Mouse (Mus musculus): Measurements from ENCODE around the gene Fam213a. TPM values are rescaled to one million over a fixed set of nuclear protein-coding genes. Genes with fewer than 3 reads are reported as not detected.

Fam213a gene
- total RNA-seq, 2 experiments from 2014 or later = 8.4 to 9.7 TPM

- DNase-seq = no peak
- intact Hi-C loops (cut with DNase I; ENCODE audit: low total_unique reads) = no loop called here
Observed at GRCm38 (mm10) chr14:41006899-41007298, 6.7 kb downstream of the Fam213a start.

GRCm38 (mm10) chr14:41006263-41006662 lies 7.3 kb downstream of the Fam213a start:
- no peak for DNase-seq
- intact Hi-C loops (cut with DNase I; ENCODE audit: low total_unique reads) = no loop called here

- intact Hi-C loops (cut with DNase I; ENCODE audit: low total_unique reads) = no loop called here
Observed at GRCm38 (mm10) chr14:41005716-41006115, 7.9 kb downstream of the Fam213a start.

GRCm38 (mm10) chr14:41004201-41005141 lies 9.1 kb downstream of the Fam213a start:
- intact Hi-C loops (cut with DNase I; ENCODE audit: low total_unique reads) = no loop called here
- peak; percentile 54 for DNase-seq

More at GRCm38 (mm10) chr14:41005716-41006115, 7.9 kb downstream of the Fam213a start:
- DNase-seq = no peak

- DNase-seq = no peak
- intact Hi-C loops (cut with DNase I; ENCODE audit: low total_unique reads) = no loop called here
Observed at GRCm38 (mm10) chr14:41001576-41001975, 12.0 kb downstream of the Fam213a start.

GRCm38 (mm10) chr14:41000801-41001200 lies 12.8 kb downstream of the Fam213a start:
- no peak for DNase-seq
- intact Hi-C loops (cut with DNase I; ENCODE audit: low total_unique reads) = no loop called here

GRCm38 (mm10) chr14:40999904-41000645 lies 13.5 kb downstream of the Fam213a start:
- intact Hi-C loops (cut with DNase I; ENCODE audit: low total_unique reads) = no loop called here
- DNase-seq = no peak

GRCm38 (mm10) chr14:40996171-40996570 lies 17.4 kb downstream of the Fam213a start:
- intact Hi-C loops (cut with DNase I; ENCODE audit: low total_unique reads) = no loop called here
- DNase-seq = no peak

- intact Hi-C loops (cut with DNase I; ENCODE audit: low total_unique reads) = no loop called here
- no peak for DNase-seq
Observed at GRCm38 (mm10) chr14:40992464-40992863, 21.1 kb downstream of the Fam213a start.

GRCm38 (mm10) chr14:40988780-40989179 lies 24.8 kb downstream of the Fam213a start:
- intact Hi-C loops (cut with DNase I; ENCODE audit: low total_unique reads) = no loop called here
- no peak for DNase-seq

GRCm38 (mm10) chr14:40987184-40987583 lies 26.4 kb downstream of the Fam213a start:
- intact Hi-C loops (cut with DNase I; ENCODE audit: low total_unique reads) = no loop called here

GRCm38 (mm10) chr14:40985635-40986034 lies 28.0 kb downstream of the Fam213a start:
- intact Hi-C loops (cut with DNase I; ENCODE audit: low total_unique reads) = no loop called here
- DNase-seq = no peak

More at GRCm38 (mm10) chr14:40987184-40987583, 26.4 kb downstream of the Fam213a start:
- DNase-seq = no peak

- no peak for DNase-seq
- intact Hi-C loops (cut with DNase I; ENCODE audit: low total_unique reads) = loop anchor here (2.0 kb wide), 1 partner anchor 53 kb away; no protein-coding TSS in a partner anchor
Observed at GRCm38 (mm10) chr14:40979723-40980122, 33.9 kb downstream of the Fam213a start.

GRCm38 (mm10) chr14:40979002-40979401 lies 34.6 kb downstream of the Fam213a start:
- intact Hi-C loops (cut with DNase I; ENCODE audit: low total_unique reads) = loop anchor here (2.0 kb wide), 1 partner anchor 54 kb away; no protein-coding TSS in a partner anchor
- DNase-seq = peak; percentile 34

- intact Hi-C loops (cut with DNase I; ENCODE audit: low total_unique reads) = loop anchor here (2.0 kb wide), 1 partner anchor 58 kb away; no protein-coding TSS in a partner anchor
- DNase-seq = peak; percentile 48
Observed at GRCm38 (mm10) chr14:40975127-40975721, 38.4 kb downstream of the Fam213a start.

- DNase-seq = no peak
- intact Hi-C loops (cut with DNase I; ENCODE audit: low total_unique reads) = no loop called here
Observed at GRCm38 (mm10) chr14:40968051-40968450, 45.5 kb downstream of the Fam213a start.

GRCm38 (mm10) chr14:40967598-40967900 lies 46.0 kb downstream of the Fam213a start:
- DNase-seq = no peak
- intact Hi-C loops (cut with DNase I; ENCODE audit: low total_unique reads) = no loop called here

GRCm38 (mm10) chr14:40966862-40967597 lies 46.6 kb downstream of the Fam213a start:
- DNase-seq = peak; percentile 97
- intact Hi-C loops (cut with DNase I; ENCODE audit: low total_unique reads) = no loop called here

- DNase-seq = no peak
- intact Hi-C loops (cut with DNase I; ENCODE audit: low total_unique reads) = no loop called here
Observed at GRCm38 (mm10) chr14:40966392-40966861, 47.2 kb downstream of the Fam213a start, which contains the start of gene Tspan14. Gene Tspan14, minus strand, starts transcription at chr14:40966807.

Data from gastrocnemius, postnatal 14 days (tissue).